Mouse (Mus musculus) olfactory bulb, adult 2 months (tissue): ENCODE data around the gene Cbln1. TPM values are rescaled to one million over a fixed set of nuclear protein-coding genes. Genes with fewer than 3 reads are reported as not detected.

Source experiments
- H3K27ac ChIP-seq: fragments of 200-500 bp; 2 replicates; pipeline ENCODE4 v1.5.1; 2012; ENCODE audit warnings: low read depth, low read length; ENCODE audit not compliant: insufficient read depth
- H3K4me1 ChIP-seq: fragments of 200-500 bp; 2 replicates; pipeline ENCODE4 v1.6.1; 2012; ENCODE audit warnings: low read length; ENCODE audit not compliant: control insufficient read depth, insufficient read depth
- H3K4me3 ChIP-seq: fragments of 200-500 bp; 2 replicates; pipeline ENCODE4 v1.5.1; 2012; ENCODE audit warnings: mild to moderate bottlenecking, low read depth, low read length, moderate library complexity; ENCODE audit not compliant: insufficient read depth
- CTCF ChIP-seq: fragments of 200-500 bp; IDR thresholded peaks from 2 replicates; pipeline ENCODE4 v1.5.1; 2012; ENCODE audit warnings: low read depth, mild to moderate bottlenecking, low read length, moderate library complexity; ENCODE audit not compliant: insufficient read depth
- POLR2A ChIP-seq: fragments of 200-500 bp; IDR thresholded peaks from 2 replicates; pipeline ENCODE4 v1.6.1; 2012; ENCODE audit warnings: mild to moderate bottlenecking, low read depth, low read length, moderate library complexity; ENCODE audit not compliant: insufficient read depth
- WGBS: fragments of 180-500 bp; shearing (Covaris S2); methylation state at CpG from one replicate; pipeline ENCODE4 v1.1.7; 2018; 5-methylcytosine and 5-hydroxymethylcytosine counted together
- polyA plus RNA-seq: library from polyadenylated mRNA; stranded (reverse); fragments of >200 nt; gene quantifications from 2 replicates; pipeline ENCODE4 v1.2.4, GENCODE M21; 2012; ENCODE audit warnings: low replicate concordance; ENCODE audit not compliant: missing spikeins, insufficient read depth, insufficient read length

The Cbln1 gene
- polyA plus RNA-seq, 1 experiment: not detected

- Histone ChIP-seq H3K4me3 (peak overlapping the region; percentile 85), H3K4me1 (peaks cover 34% of the 10 kb centered on the region), H3K27ac (no peak overlapping the region)
- no peak for TF ChIP-seq CTCF
- no peak for TF ChIP-seq POLR2A
- 3% methylated on average over 32 of the region's 36 CpGs for WGBS
Observed at GRCm38 (mm10) chr8:87471603-87472270, 672 bp downstream of the Cbln1 start.

GRCm38 (mm10) chr8:87470834-87471602 is 1.4 kb downstream of the Cbln1 start:
- Histone ChIP-seq H3K4me1 (peaks cover 34% of the 10 kb centered on the region), H3K27ac (no peak overlapping the region), H3K4me3 (peak overlapping the region; percentile 85; the same call in 1 of the 2 replicates)
- WGBS: 4% methylated on average over 32 of the region's 32 CpGs
- TF ChIP-seq CTCF: no peak
- no peak for TF ChIP-seq POLR2A

GRCm38 (mm10) chr8:87469931-87470833 is 2.2 kb downstream of the Cbln1 start:
- Histone ChIP-seq H3K27ac (no peak overlapping the region), H3K4me1 (peaks cover 34% of the 10 kb centered on the region), H3K4me3 (0 out of 2 replicates have a peak overlapping the region, but pooled peaks have one; percentile 3)
- WGBS: 6% methylated on average over 59 of the region's 59 CpGs
- no peak for TF ChIP-seq POLR2A
- TF ChIP-seq CTCF: no peak

GRCm38 (mm10) chr8:87468958-87469815 is 3.2 kb downstream of the Cbln1 start:
- Histone ChIP-seq H3K4me3 (no peak overlapping the region), H3K27ac (no peak overlapping the region), H3K4me1 (peaks cover 34% of the 10 kb centered on the region)
- WGBS: 10% methylated on average over 45 of the region's 45 CpGs
- no peak for TF ChIP-seq POLR2A
- no peak for TF ChIP-seq CTCF

- Histone ChIP-seq H3K27ac (no peak overlapping the region), H3K4me3 (no peak overlapping the region), H3K4me1 (peaks cover 33% of the 10 kb centered on the region)
- 7% methylated on average over 23 of the region's 23 CpGs for WGBS
- TF ChIP-seq POLR2A: no peak
- no peak for TF ChIP-seq CTCF
Observed at GRCm38 (mm10) chr8:87468416-87468957, 3.9 kb downstream of the Cbln1 start.

GRCm38 (mm10) chr8:87467906-87468305 is 4.5 kb downstream of the Cbln1 start:
- no peak overlapping the region for H3K4me3 ChIP-seq
- peaks cover 28% of the 10 kb centered on the region for H3K4me1 ChIP-seq
- no peak overlapping the region for H3K27ac ChIP-seq
- no peak for TF ChIP-seq CTCF
- no peak for TF ChIP-seq POLR2A
- 59% methylated on average over 3 of the region's 3 CpGs for WGBS

- TF ChIP-seq POLR2A (no peak), CTCF (no peak)
- H3K27ac ChIP-seq: no peak overlapping the region
- H3K4me3 ChIP-seq: no peak overlapping the region
- H3K4me1 ChIP-seq: peaks cover 22% of the 10 kb centered on the region
- WGBS: 85% methylated on average over 1 of the region's 1 CpGs
Observed at GRCm38 (mm10) chr8:87466936-87467602, 5.3 kb downstream of the Cbln1 start.
